Mouse (Mus musculus) embryo, embryonic 11.5 days (tissue): Measurements from ENCODE around the gene Ssna1.
A peak's percentile ranks its signal among the peaks of the same experiment; 100 is the strongest.

Experiments
- DNase-seq: peaks from one replicate; pipeline ENCODE4 v3.0.0-alpha.2; 2012; ENCODE audit warnings: low read depth, low spot score

Ssna1 gene

DNA sequence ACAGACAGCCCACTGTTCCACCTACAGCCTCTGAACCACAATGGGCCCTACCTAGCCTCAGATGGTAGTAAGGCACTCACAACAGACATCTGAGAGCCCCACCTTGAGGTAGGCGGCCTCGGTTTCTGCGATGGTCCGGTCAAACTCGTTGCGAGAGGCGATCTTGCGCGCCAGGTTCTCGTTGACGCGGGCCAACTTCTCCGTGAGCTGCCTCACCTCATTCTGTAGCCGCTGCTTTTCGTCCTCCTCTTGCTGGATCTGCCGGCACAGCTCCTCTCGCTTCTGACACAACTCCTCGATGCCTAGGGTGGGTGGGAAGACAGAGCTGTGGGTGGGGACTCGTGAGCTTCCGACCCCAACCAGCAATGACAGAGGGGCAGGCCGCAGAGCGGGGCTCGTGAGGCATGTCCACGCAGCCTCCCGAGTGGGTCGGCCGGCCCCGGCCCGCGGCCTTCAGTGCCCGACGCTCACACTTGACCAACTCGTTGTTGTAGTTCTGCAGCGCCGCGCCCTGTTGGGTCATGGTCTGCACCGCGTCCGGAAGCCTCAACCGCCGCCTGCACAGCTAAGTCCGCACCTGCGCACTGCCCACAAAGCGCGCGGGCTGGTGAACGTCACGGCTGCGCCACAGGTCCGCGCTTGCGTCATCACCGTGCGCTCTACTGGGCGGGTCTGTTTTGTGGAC, at the start of gene Ssna1, which contains the start of gene Anapc2:
Gene Ssna1 (minus strand): TSS at position 612 of the 685 bp plus-strand sequence.
Gene Anapc2 (plus strand): TSS at position 652 of the 685 bp plus-strand sequence.
- DNase-seq, result peak; percentile 97

- DNase-seq, result no peak
These were observed 47.8 kb upstream of the Ssna1 start for GRCm38 (mm10) chr2:25320084-25320483.

DNA sequence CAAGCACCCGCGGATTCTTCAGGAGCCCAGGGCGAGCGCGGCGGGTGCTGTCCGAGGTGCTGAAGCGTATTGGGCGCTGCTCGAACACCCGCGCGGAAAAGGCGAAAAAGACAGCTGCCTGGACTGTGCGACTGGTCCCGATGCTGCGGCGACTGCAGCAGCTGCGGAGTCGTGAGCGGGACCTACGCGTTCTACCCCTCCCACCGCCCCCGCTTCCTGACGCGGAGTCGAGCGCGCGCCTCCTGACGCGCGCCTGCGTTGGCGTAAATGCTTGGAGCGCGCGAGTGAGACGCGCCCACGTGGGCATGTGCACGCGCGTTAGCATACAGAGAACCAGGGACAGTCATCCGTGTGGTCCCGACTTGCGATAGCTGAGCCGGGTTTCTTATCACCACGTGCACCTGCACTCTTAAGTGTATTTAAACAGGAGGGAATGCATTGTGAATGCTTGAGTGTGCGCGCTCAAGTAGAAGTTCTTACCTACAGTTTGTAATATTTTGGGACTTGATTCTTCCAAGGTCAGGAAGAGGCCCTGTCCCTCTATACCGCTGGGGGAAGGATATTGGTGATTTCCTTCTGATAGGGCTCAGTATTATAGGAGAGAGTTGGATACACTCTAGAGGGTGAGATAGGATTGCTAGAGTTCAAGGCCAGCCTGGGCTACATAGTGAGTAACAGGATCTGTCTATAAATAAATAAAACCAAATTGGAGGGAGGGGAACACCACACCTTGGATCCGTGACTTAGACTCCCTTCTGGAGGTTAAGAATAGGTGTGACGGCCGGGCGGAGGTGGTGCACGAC, 46.9 kb upstream of the Ssna1 start, which contains the start of gene Grin1:
Gene Grin1 (minus strand): TSS at position 217 of the 803 bp plus-strand sequence.
- peak; percentile 61 for DNase-seq

GRCm38 (mm10) chr2:25318119-25318966, 46.1 kb upstream of the Ssna1 start:
- no peak for DNase-seq

DNA sequence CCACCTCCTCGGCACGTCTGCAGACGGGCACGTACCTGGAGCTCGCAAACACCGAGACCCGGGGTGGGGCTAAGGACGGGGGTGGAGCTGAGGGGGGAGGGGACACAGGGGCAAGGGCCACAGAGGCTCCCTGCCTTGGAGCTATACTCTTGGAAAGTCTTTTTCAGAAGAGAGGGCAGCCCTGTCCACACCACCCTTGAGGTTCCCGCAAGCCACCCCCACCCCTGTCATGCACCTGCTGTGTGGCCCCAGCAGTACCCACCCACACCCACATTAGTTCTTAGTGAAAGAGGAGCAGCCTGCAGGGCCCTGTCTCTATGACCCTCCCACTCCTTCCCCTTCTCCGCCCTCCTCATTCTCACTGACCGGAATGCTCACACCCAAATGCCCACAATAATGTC, 39.3 kb upstream of the Ssna1 start:
- DNase-seq, result no peak

DNA sequence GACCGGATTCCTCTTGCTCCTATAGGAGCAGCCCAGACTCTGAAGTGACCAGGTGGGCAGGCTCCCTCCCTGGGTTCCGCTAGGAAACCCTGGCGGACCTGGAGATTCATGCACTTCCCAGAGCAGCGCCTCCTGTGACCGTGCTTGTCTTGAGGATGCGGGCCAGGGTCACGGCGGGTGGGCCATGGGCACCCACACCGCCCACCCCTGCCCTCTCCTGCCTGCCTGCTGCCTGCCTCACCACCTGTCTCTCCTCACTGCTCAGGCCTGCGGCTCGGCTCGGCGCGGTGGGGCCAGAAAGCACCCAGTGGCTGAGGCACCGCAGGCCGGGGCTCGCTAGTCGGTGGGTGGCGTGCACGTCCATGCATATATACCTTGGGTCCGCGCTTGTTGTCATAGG, 38.7 kb upstream of the Ssna1 start:
- DNase-seq, result no peak

DNA sequence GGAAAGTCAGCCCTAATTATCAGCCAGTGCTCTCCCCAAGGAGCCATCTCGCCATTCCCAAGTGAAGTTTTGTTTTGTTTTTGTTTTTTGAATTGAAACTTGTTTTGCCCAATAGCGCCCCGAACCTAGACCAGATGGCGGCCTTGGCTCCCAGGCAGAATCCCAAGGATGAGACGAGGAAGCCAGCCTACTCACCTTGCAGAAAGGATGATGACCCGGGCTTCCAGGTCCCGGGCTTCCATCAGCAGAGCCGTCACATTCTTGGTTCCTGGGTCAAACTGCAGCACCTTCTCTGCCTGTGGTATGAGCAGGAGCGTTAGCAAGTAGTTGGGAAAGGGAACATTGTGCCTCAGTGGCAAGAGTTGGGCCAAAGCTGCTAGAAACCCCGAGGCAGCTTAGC, 37.9 kb upstream of the Ssna1 start:
- DNase-seq, result no peak

GRCm38 (mm10) chr2:25305587-25306359, 33.5 kb upstream of the Ssna1 start:
- DNase-seq, result no peak

- peak; percentile 32 for DNase-seq
These were observed 32.7 kb upstream of the Ssna1 start for GRCm38 (mm10) chr2:25304657-25305541.

DNA sequence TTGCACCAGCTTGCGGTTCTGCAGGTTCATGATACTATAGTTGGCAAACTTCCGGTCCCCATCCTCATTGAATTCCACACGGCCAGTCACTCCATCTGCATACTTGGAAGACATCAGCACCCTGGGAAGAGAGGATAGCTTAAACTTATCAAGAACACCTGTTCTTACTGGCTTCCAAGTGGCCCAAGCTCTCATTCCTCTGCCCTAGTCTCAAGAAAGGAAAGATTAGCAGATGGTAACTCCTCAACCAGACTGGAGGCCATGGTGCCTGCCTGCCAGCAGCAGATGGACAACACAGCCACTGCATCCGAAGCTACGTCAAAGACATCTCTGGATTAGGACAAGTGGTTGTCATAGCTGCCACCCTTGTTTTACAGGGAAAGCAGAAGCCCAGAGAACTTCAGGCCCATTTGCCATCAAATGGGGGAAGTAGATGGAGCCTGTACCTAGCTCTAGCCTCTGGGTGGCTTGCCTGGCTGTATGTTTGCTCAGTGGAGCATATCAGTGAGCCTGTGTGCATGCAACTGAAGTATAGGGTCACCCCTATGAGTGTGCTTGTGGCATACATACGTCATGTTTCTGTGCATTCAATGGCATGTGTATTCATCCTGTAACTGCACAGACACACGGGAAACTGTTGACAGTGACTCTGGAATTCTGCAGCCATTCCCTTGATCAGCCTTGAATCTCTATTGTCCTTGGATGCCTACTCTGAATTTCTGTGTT, 31.9 kb upstream of the Ssna1 start:
- no peak for DNase-seq

DNA sequence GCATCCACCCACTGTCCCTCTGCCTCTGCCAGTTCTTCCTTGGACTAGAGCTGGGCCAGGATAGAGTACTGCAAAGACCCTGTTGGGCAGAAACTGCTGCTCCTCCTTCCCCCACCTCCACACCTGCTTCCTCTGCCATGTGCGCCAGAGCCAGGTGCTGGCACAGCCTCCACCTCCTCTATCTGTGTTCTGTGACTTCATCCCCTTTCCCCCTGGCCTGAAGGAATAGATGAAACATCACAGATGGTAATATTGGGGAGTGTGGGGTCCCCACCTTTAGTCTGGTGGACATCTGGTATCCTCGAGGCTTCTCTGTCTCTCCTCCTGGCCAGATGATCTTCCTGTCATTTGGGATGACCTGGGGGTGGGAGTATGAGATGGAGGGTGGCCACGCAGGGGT, 31.2 kb upstream of the Ssna1 start:
- no peak for DNase-seq

GRCm38 (mm10) chr2:25298046-25298445, 25.8 kb upstream of the Ssna1 start:
- no peak for DNase-seq

- DNase-seq, result no peak
These were observed 24.9 kb upstream of the Ssna1 start for GRCm38 (mm10) chr2:25297093-25297492.

GRCm38 (mm10) chr2:25293706-25294105, 21.5 kb upstream of the Ssna1 start:
- DNase-seq, result no peak

- peak; percentile 53 for DNase-seq
These were observed 20.6 kb upstream of the Ssna1 start for GRCm38 (mm10) chr2:25292856-25293255.

- DNase-seq, result no peak
These were observed 19.9 kb upstream of the Ssna1 start for GRCm38 (mm10) chr2:25292054-25292544.

GRCm38 (mm10) chr2:25291184-25292053, 19.2 kb upstream of the Ssna1 start:
- no peak for DNase-seq

- DNase-seq, result no peak
These were observed 18.5 kb upstream of the Ssna1 start for GRCm38 (mm10) chr2:25290816-25291130.
